Mouse (Mus musculus): ENCODE results near the gene Olfr1349. TPM values are rescaled to one million over a fixed set of nuclear protein-coding genes. Genes with fewer than 3 reads are reported as not detected.
"Not testable (repeated sequence)": the region's sequence is repeated elsewhere in the genome, so short reads cannot be mapped to it uniquely, and the experiment has no call there.

Gene Olfr1349
- polyA plus RNA-seq, 1 experiment, result not detected

GRCm38 (mm10) chr7:6499655-6500054, 23.1 kb downstream of the Olfr1349 start, which contains the start of gene Olfr1347:
Gene Olfr1347, minus strand, starts transcription at chr7:6499755.
- H3ac ChIP-seq (ENCODE audit: control insufficient read depth, insufficient read length, low read depth), result no peak within 1 kb of the TSS
- no peaks in the 10 kb centered on the region for H3K36me3 ChIP-seq (ENCODE audit: control insufficient read depth, insufficient read depth)
- no peaks in the 10 kb centered on the region for H3K79me2 ChIP-seq (ENCODE audit: control insufficient read depth, insufficient read depth)
- H3K4me3 ChIP-seq (ENCODE audit: insufficient read depth, poor library complexity, severe bottlenecking), result no peak within 1 kb of the TSS
- H3K79me3 ChIP-seq (ENCODE audit: low read depth), result no peaks in the 10 kb centered on the region
- TF ChIP-seq FOSL1 (IDR thresholded peaks at IDR 0.05; ENCODE audit: insufficient read depth, low read length, poor library complexity, severe bottlenecking), result no peak
- no peak for TF ChIP-seq USF1 (IDR thresholded peaks at IDR 0.05; ENCODE audit: low read depth)
- no peak for TF ChIP-seq MYOG (IDR thresholded peaks at IDR 0.05; ENCODE audit: control insufficient read depth, extremely low read depth, insufficient read length)
- TF ChIP-seq MYOD1 (IDR thresholded peaks at IDR 0.05; ENCODE audit: control insufficient read depth, insufficient read length, low read depth), result no peak
- no peak for TF ChIP-seq CTCF (IDR thresholded peaks at IDR 0.05; ENCODE audit: control insufficient read depth, insufficient read depth, insufficient read length)
- TF ChIP-seq MAX (IDR thresholded peaks at IDR 0.05), result no peak
- no peak for TF ChIP-seq CEBPB (IDR thresholded peaks at IDR 0.05; ENCODE audit: low read depth)
- H3K27me3 ChIP-seq (ENCODE audit: control insufficient read depth, insufficient read depth, insufficient read length), result no peaks in the 10 kb centered on the region

DNA sequence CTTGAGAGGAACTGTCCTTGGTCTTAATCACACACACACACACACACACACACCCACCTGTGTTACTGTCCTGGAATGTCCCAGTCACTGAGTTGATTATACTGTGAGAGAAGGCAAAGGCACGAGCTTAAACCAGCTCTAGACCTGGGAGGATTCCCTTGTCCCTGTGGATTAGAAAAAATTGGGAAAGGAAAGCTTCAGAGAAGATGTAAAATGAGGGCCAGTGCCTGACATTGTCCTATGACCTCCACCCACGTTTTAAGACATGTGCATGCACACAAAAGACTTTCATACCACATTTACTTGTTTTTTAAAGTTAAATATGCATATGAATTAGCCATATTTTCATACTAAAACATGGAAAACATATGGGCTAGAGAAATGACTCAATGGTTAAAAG, 35.9 kb downstream of the Olfr1349 start, which contains the start of gene Olfr5:
TSS of gene Olfr5 (minus strand) at position 101 of the 400 bp plus-strand sequence.
- no peak for TF ChIP-seq USF1 (IDR thresholded peaks at IDR 0.05; ENCODE audit: low read depth)
- Histone ChIP-seq H3ac (ENCODE audit: control insufficient read depth, insufficient read length, low read depth) (no peak within 1 kb of the TSS), H3K36me3 (ENCODE audit: control insufficient read depth, insufficient read depth) (no peaks in the 10 kb centered on the region), H3K79me2 (ENCODE audit: control insufficient read depth, insufficient read depth) (no peaks in the 10 kb centered on the region), H3K79me3 (ENCODE audit: low read depth) (no peaks in the 10 kb centered on the region), H3K4me3 (ENCODE audit: insufficient read depth, poor library complexity, severe bottlenecking) (no peak within 1 kb of the TSS), H3K27me3 (ENCODE audit: control insufficient read depth, insufficient read depth, insufficient read length) (no peaks in the 10 kb centered on the region)

- H3K27me3 ChIP-seq (ENCODE audit: control insufficient read depth, insufficient read depth, insufficient read length); H3K4me3 ChIP-seq (ENCODE audit: insufficient read depth, poor library complexity, severe bottlenecking); H3K79me3 ChIP-seq (ENCODE audit: low read depth); H3K79me2 ChIP-seq (ENCODE audit: control insufficient read depth, insufficient read depth); H3ac ChIP-seq (ENCODE audit: control insufficient read depth, insufficient read length, low read depth); H3K36me3 ChIP-seq (ENCODE audit: control insufficient read depth, insufficient read depth): not testable (repeated sequence)
Observed at GRCm38 (mm10) chr7:6477633-6478032, 45.1 kb downstream of the Olfr1349 start.

- Histone ChIP-seq H3K4me3 (ENCODE audit: insufficient read depth, poor library complexity, severe bottlenecking) (no peak within 1 kb of the TSS), H3ac (ENCODE audit: control insufficient read depth, insufficient read length, low read depth) (no peak within 1 kb of the TSS), H3K79me3 (ENCODE audit: low read depth) (no peaks in the 10 kb centered on the region), H3K27me3 (ENCODE audit: control insufficient read depth, insufficient read depth, insufficient read length) (no peaks in the 10 kb centered on the region), H3K36me3 (ENCODE audit: control insufficient read depth, insufficient read depth) (no peaks in the 10 kb centered on the region), H3K79me2 (ENCODE audit: control insufficient read depth, insufficient read depth) (no peaks in the 10 kb centered on the region)
- no peak for TF ChIP-seq MYOG (IDR thresholded peaks at IDR 0.05; ENCODE audit: control insufficient read depth, extremely low read depth, insufficient read length)
- TF ChIP-seq FOSL1 (IDR thresholded peaks at IDR 0.05; ENCODE audit: insufficient read depth, low read length, poor library complexity, severe bottlenecking), result no peak
- TF ChIP-seq MAX (IDR thresholded peaks at IDR 0.05), result no peak
- TF ChIP-seq CEBPB (IDR thresholded peaks at IDR 0.05; ENCODE audit: low read depth), result no peak
- no peak for TF ChIP-seq USF1 (IDR thresholded peaks at IDR 0.05; ENCODE audit: low read depth)
- TF ChIP-seq CTCF (IDR thresholded peaks at IDR 0.05; ENCODE audit: control insufficient read depth, insufficient read depth, insufficient read length), result no peak
- TF ChIP-seq MYOD1 (IDR thresholded peaks at IDR 0.05; ENCODE audit: control insufficient read depth, insufficient read length, low read depth), result no peak
Observed at GRCm38 (mm10) chr7:6466951-6467350, 55.8 kb downstream of the Olfr1349 start, which contains the start of gene Olfr1346. Gene Olfr1346, plus strand, starts transcription at chr7:6467101.

Other genes starting within 250 kb of the Olfr1349 start
- 1.4 TPM for gene Zfp667, start 236.4 kb downstream of the Olfr1349 start, polyA plus RNA-seq (2012; fragmentation: generic; extraction: Trizol)
- gene Zfp583, start 191.7 kb downstream of the Olfr1349 start, polyA plus RNA-seq (2012; fragmentation: generic; extraction: Trizol), result 0.18 TPM
- 0.01 TPM for gene Gm3854, start 179.2 kb downstream of the Olfr1349 start, polyA plus RNA-seq (2012; fragmentation: generic; extraction: Trizol)
- 0.34 TPM for gene Zfp78, start 159.7 kb downstream of the Olfr1349 start, polyA plus RNA-seq (2012; fragmentation: generic; extraction: Trizol)
- gene Zfp28, start 139.7 kb downstream of the Olfr1349 start, polyA plus RNA-seq (2012; fragmentation: generic; extraction: Trizol), result 2.7 TPM
- gene Smim17, start 124.2 kb downstream of the Olfr1349 start, polyA plus RNA-seq (2012; fragmentation: generic; extraction: Trizol), result 0.06 TPM
- gene Gm20715, start 112.7 kb downstream of the Olfr1349 start, polyA plus RNA-seq (2012; fragmentation: generic; extraction: Trizol), result not detected
- not detected for gene Olfr1344, start 84.3 kb downstream of the Olfr1349 start, polyA plus RNA-seq (2012; fragmentation: generic; extraction: Trizol)
- gene Olfr1336, start 66.8 kb downstream of the Olfr1349 start, polyA plus RNA-seq (2012; fragmentation: generic; extraction: Trizol), result not detected
- gene Olfr1346, start 55.8 kb downstream of the Olfr1349 start, polyA plus RNA-seq (2012; fragmentation: generic; extraction: Trizol), result 0.01 TPM
- gene Olfr5, start 36.0 kb downstream of the Olfr1349 start, polyA plus RNA-seq (2012; fragmentation: generic; extraction: Trizol), result not detected
- gene Olfr1347, start 23.2 kb downstream of the Olfr1349 start, polyA plus RNA-seq (2012; fragmentation: generic; extraction: Trizol), result not detected
- gene Olfr1348, start 14.2 kb downstream of the Olfr1349 start, polyA plus RNA-seq (2012; fragmentation: generic; extraction: Trizol), result not detected
- not detected for gene Olfr1350, start 41.9 kb upstream of the Olfr1349 start, polyA plus RNA-seq (2012; fragmentation: generic; extraction: Trizol)
- gene Zim1, start 173.5 kb upstream of the Olfr1349 start, polyA plus RNA-seq (2012; fragmentation: generic; extraction: Trizol), result 1.2 TPM
- gene Peg3, start 207.5 kb upstream of the Olfr1349 start, polyA plus RNA-seq (2012; fragmentation: generic; extraction: Trizol), result 53.8 TPM
- gene Usp29, start 207.6 kb upstream of the Olfr1349 start, polyA plus RNA-seq (2012; fragmentation: generic; extraction: Trizol), result 3.4 TPM